Mouse (Mus musculus): ENCODE data around the gene Gm3238.

- TF ChIP-seq CTCF (IDR thresholded peaks at IDR 0.05; ENCODE audit: low read depth) (no peak), EP300 (IDR thresholded peaks at IDR 0.05; ENCODE audit: low read depth) (no peak)
Observed at GRCm38 (mm10) chr10:77753448-77753847, 17.7 kb downstream of the Gm3238 start.

Measured in heart, postnatal 0 days (tissue).